Mouse (Mus musculus) spleen, adult 2 months (tissue): Measurements from ENCODE around the gene Rnf130. TPM values are rescaled to one million over a fixed set of nuclear protein-coding genes. Genes with fewer than 3 reads are reported as not detected.
"Not testable (repeated sequence)": the region's sequence is repeated elsewhere in the genome, so short reads cannot be mapped to it uniquely, and the experiment has no call there.

Source experiments
- DNase-seq, 2 experiments: peaks; one replicate each; pipeline versions ENCODE4 v3.0.0 to v3.0.0-alpha.2; 2012 to 2021; ENCODE audit warnings: low spot score in 2 of 2, low read depth in 1 of 2
- H3K27ac ChIP-seq: fragments of 200-500 bp; 2 replicates; pipeline ENCODE4 v1.5.1; 2012; ENCODE audit warnings: low read length, inconsistent platforms; ENCODE audit not compliant: insufficient read depth
- H3K27me3 ChIP-seq: fragments of 200-500 bp; 2 replicates; pipeline ENCODE4 v1.6.1; 2012; ENCODE audit warnings: mild to moderate bottlenecking, moderate library complexity, low read length, inconsistent platforms; ENCODE audit not compliant: control insufficient read depth, insufficient read depth
- H3K36me3 ChIP-seq: fragments of 200-500 bp; 2 replicates; pipeline ENCODE4 v1.6.1; 2012; ENCODE audit warnings: mild to moderate bottlenecking, low read length, inconsistent platforms; ENCODE audit not compliant: control insufficient read depth, insufficient read depth
- H3K4me1 ChIP-seq: fragments of 200-500 bp; 2 replicates; pipeline ENCODE4 v1.6.1; 2011; ENCODE audit warnings: inconsistent platforms; ENCODE audit not compliant: control insufficient read depth, insufficient read depth, insufficient read length
- H3K4me3 ChIP-seq: fragments of 200-500 bp; 2 replicates; pipeline ENCODE4 v1.5.1; 2011; ENCODE audit warnings: mild to moderate bottlenecking, inconsistent platforms; ENCODE audit not compliant: insufficient read depth, insufficient read length; ENCODE audit errors: extremely low read depth
- CTCF ChIP-seq: fragments of 200-500 bp; IDR thresholded peaks from 2 replicates; pipeline ENCODE4 v1.5.1; 2011; ENCODE audit warnings: mild to moderate bottlenecking, inconsistent platforms; ENCODE audit not compliant: insufficient read depth, insufficient read length, insufficient replicate concordance; ENCODE audit errors: extremely low read depth
- POLR2A ChIP-seq: fragments of 200-500 bp; IDR thresholded peaks from 2 replicates; pipeline ENCODE4 v1.6.1; 2011; ENCODE audit warnings: low read depth, low read length, inconsistent platforms
- WGBS: fragments of 180-500 bp; shearing (Covaris S2); methylation state at CpG from one replicate; pipeline ENCODE4 v1.1.7; 2018; 5-methylcytosine and 5-hydroxymethylcytosine counted together
- polyA plus RNA-seq: library from polyadenylated mRNA; depleted of rRNA; stranded (reverse); fragments of >200 nt; gene quantifications from 2 replicates; pipeline ENCODE4 v1.2.3, GENCODE M21; 2012

Rnf130 gene
- polyA plus RNA-seq, 1 experiment = 52.5 TPM

DNA sequence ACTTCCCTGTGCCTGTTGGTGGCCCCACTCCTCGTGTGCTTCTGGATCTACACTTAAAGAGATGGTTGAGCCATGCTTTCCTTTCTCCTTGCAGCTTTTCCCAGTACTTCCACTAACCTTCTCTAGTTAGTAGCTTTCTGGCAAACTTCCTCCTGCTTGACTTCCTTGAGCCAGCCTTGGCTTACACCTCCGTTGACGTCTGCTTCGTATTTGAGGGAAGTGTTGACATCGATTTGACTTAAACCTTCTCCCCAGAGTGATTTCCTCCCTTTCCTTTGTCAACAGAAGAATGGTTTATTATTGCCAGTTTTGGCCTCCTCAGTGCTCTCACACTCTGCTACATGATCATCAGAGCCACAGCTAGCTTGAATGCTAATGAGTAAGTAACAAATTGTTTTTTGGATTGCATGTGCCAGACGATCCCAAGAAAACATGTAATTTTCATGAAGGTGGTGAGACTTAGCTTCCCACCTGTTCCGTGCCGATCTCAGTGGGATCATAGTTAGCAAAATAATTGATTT is 73.9 kb downstream of the Rnf130 start:
- Histone ChIP-seq H3K27ac (no peak overlapping the region), H3K27me3 (no peaks in the 10 kb centered on the region), H3K36me3 (peaks cover 12% of the 10 kb centered on the region), H3K4me3 (no peak overlapping the region), H3K4me1 (no peaks in the 10 kb centered on the region)
- DNase-seq = no peak
- WGBS = 75% methylated on average over 8 of the region's 8 CpGs
- TF ChIP-seq CTCF (no peak), POLR2A (no peak)

DNA sequence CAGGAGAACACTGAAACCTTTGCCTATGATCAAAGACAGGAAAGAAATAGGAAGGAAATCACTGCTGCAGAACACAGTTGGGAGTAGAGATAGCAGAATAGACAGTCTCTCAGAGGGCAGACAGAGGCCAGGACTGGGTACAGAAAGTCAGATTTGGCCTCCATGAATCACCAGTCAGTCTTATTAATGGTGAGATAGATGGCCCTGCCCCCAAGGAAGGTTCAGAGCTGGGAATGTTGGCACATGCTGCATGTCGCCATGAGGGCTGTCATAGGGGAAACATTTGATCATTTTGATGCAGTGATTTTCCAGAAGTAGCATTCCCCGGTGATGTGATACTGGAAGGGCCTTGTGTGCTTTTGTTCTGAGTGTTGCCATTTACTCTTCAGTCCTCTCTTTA is 74.5 kb downstream of the Rnf130 start:
- 87% methylated on average over 2 of the region's 2 CpGs for WGBS
- TF ChIP-seq CTCF (no peak), POLR2A (no peak)
- H3K36me3 ChIP-seq = peaks cover 10% of the 10 kb centered on the region
- H3K4me1 ChIP-seq = no peaks in the 10 kb centered on the region
- no peaks in the 10 kb centered on the region for H3K27me3 ChIP-seq
- no peak for DNase-seq
- no peak overlapping the region for H3K4me3 ChIP-seq
- H3K27ac ChIP-seq = no peak overlapping the region

DNA sequence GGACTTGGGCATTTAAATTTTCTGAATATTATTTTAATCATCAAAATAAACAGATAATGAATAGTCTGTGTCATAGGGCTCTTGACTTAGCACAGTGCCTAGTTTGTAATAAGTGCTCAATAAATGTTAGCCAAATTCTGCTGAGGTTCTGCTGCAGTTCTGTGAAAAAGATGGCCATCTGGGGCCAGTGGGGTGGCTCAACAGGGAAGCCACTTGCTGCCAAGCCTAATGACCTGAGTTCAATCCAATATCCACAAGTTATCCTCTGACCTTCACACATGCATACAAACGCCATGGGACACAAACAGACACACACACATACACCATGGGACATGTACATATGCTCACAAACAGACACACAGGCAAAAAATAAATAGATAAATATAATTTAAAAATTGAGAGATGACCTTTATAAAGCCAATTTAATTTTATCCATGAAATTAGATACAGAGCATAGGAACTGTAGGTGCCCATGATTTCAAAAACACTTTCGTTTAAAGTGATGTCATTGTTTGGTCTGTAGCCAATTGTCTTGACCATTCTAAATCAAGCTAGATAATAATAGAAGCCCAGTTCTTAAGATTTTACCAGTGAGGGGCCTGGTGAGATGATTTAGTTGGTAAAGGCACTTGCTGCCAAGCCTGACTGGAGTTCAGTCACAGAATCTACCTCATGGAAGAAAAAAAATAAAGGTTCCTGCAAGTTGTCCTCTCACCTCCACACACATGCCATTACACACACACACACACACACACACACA is 75.6 kb downstream of the Rnf130 start:
- no peaks in the 10 kb centered on the region for H3K27me3 ChIP-seq
- H3K36me3 ChIP-seq = peaks cover 6% of the 10 kb centered on the region
- H3K4me1 ChIP-seq = no peaks in the 10 kb centered on the region
- H3K27ac ChIP-seq = no peak overlapping the region
- DNase-seq = no peak
- H3K4me3 ChIP-seq = no peak overlapping the region
- no peak for TF ChIP-seq CTCF
- TF ChIP-seq POLR2A = no peak
- 89% methylated on average over 2 of the region's 2 CpGs for WGBS

DNA sequence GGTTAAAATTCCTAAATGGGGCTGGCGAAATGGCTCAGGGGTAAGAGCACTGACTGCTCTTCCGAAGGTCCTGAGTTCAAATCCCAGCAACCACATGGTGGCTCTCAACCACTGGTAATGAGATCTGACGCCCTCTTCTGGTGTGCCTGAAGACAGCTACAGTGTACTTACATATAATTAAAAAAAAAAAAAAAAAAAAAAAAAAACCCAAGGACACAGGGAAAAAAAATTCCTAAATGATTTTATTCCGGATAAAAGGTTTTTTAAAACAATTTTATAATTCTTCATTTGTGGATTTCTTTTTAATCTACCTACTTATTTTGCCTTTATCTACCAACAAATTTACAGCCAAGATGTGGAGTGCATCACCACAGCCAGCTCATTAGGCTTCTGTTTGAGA is 76.8 kb downstream of the Rnf130 start:
- H3K36me3 ChIP-seq, H3K27ac ChIP-seq, H3K4me1 ChIP-seq: not testable (repeated sequence)

DNA sequence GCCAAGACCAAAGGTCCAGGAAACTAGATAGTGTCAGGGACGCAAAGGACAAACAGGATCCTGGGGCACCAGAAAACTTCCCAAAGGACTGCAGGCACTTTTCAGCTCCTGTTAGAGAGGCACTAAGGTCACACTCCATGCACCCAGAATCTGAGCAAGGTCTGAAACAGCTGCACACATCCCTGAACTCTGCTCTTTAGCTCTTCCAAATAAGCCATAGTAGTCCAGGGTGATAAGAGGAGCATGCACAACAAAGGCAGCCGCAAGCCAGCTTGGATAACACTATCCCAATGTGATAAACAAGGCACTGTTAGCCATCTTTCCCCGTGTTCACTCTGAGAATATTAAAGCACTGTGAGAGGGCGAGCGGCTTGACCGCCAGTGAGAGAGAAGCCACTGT is 78.9 kb downstream of the Rnf130 start:
- 94% methylated on average over 6 of the region's 6 CpGs for WGBS
- no peak overlapping the region for H3K27ac ChIP-seq

More for the DNA sequence above, 76.8 kb downstream of the Rnf130 start:
- DNase-seq, H3K27me3 ChIP-seq, H3K4me3 ChIP-seq: not testable (repeated sequence)
- WGBS = 92% methylated on average over 4 of the region's 4 CpGs

DNA sequence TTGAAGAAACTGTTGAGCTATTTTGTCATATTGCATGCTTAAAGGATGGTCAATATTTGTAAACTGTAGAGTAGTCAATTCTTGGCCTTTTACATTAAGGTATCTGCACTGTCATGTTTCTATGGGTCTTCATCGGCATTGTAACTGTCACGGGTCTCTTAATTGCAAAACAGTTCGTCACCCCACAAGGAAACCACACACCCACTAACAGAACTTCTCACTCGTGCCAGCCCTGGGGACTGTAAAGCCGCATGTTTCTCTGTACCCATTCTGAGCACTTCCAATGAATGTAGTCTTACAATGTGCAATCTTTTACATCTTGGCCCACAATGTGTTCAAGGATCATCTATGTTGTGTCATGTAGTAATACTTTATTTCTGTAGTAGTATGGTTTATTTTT is 80.1 kb downstream of the Rnf130 start:
- Histone ChIP-seq H3K27me3 (no peaks in the 10 kb centered on the region), H3K27ac (no peak overlapping the region), H3K36me3 (0 out of 2 replicates have a peak, but pooled peaks cover 1% of the 10 kb centered on the region), H3K4me3 (no peak overlapping the region), H3K4me1 (no peaks in the 10 kb centered on the region)
- no peak for DNase-seq
- 40% methylated on average over 5 of the region's 5 CpGs for WGBS
- TF ChIP-seq POLR2A (no peak), CTCF (no peak)

More for the DNA sequence above, 78.9 kb downstream of the Rnf130 start:
- H3K27me3 ChIP-seq = no peaks in the 10 kb centered on the region
- no peak for DNase-seq
- no peak overlapping the region for H3K4me3 ChIP-seq
- H3K4me1 ChIP-seq = no peaks in the 10 kb centered on the region
- peaks cover 4% of the 10 kb centered on the region for H3K36me3 ChIP-seq
- TF ChIP-seq CTCF (no peak), POLR2A (no peak)

DNA sequence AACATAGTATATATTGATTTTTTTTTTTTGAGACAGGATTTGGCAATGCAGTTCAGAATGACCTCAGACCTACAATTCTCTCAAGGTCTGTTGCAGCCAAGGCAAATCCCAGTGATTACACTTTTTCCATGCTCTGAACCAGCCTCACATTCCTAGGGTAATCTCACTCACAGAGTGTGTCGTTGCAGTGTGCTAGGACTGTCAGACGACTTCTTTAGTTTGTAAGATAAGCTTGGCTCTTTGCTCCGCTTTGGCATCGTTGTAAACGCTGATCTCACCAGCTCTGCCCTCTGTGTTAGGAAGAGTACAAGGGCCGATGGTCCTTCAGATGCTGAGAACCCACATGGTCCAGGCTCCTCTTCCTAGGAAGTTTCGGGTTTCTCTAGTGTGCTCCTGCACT is 80.9 kb downstream of the Rnf130 start:
- no peak overlapping the region for H3K4me3 ChIP-seq
- DNase-seq = no peak

More for the DNA sequence above, 80.9 kb downstream of the Rnf130 start:
- Histone ChIP-seq H3K36me3 (no peaks in the 10 kb centered on the region), H3K27me3 (no peaks in the 10 kb centered on the region), H3K4me1 (no peaks in the 10 kb centered on the region), H3K27ac (no peak overlapping the region)
- 89% methylated on average over 7 of the region's 7 CpGs for WGBS
- no peak for TF ChIP-seq POLR2A
- no peak for TF ChIP-seq CTCF
